Mouse (Mus musculus): ENCODE data around the gene Gm3591. TPM values are rescaled to one million over a fixed set of nuclear protein-coding genes. Genes with fewer than 3 reads are reported as not detected.
"Not testable (repeated sequence)": the region's sequence is repeated elsewhere in the genome, so short reads cannot be mapped to it uniquely, and the experiment has no call there.

Gm3591 gene
- total RNA-seq (2021) = 1 to 10 TPM; 2.0 to 7.0 TPM

DNA sequence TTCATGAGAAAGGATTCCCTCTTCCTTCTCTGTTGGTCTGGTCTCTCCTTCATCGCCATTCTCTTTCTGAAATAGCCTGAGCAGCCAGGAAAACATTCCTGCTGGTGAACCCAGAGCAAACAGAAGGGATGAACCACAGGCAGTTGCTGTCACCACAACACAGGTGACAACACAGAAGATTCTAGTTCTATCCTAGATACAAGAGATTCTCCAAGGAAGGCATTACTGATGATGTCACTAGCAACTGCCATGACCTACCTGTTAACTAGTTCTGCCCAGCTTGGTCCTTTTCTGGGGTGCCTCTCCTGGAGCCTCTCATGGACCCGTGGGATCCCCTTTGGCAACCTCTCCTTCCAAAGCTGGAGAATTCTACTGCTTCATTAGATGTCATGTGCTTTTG lies at the start of gene Gm3591:
Gene Gm3591 (minus strand): TSS at position 101 of the 400 bp plus-strand sequence.
- DNase-seq (ENCODE audit: extremely low spot score in 1 of 2, low spot score in 2 of 2); intact Hi-C loops (cut with DNase I): not testable (repeated sequence)

DNA sequence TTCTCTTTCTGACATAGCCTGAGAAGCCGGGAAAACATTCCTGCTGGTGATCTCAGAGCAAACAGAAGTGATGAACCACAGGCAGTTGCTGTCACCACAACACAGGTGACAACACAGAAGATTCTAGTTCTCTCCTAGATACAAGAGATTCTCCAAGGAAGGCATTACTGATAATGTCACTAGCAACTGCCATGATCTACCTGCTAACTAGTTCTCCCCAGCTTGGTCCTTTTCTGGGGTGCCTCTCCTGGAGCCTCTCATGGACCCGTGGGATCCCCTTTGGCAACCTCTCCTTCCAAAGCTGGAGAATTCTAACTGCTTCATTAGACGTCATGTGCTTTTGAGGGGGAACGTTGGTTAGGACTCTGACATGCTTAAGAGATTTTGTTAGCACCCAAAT lies 32.2 kb upstream of the Gm3591 start, which contains the start of gene Gm3594:
Gene Gm3594 (minus strand): TSS at position 101 of the 400 bp plus-strand sequence.
- DNase-seq (ENCODE audit: extremely low spot score in 1 of 2, low spot score in 2 of 2); intact Hi-C loops (cut with DNase I): not testable (repeated sequence)

DNA sequence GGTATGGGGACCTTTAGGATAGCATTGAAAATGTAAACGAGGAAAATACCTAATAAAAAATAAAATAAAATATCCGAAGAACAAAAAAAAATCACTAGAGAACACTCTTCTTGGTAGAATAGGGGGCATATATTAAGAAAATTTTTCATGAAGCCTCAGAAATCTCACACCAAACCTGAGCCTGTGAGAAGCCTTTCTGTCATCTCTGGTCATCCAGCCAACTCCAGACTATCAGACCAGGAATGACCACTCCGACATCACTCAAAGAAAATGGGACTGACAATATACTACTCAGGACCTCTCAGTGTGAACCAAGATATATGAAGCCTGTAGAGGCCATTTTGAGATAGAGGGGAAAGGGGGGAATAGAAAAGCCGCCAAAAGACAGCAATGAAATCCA lies 28.5 kb upstream of the Gm3591 start:
- intact Hi-C loops (cut with DNase I) = not testable (repeated sequence)
- peak in 1 of 2 experiments; percentile 9 for DNase-seq (ENCODE audit: extremely low spot score in 1 of 2, low spot score in 2 of 2)

DNA sequence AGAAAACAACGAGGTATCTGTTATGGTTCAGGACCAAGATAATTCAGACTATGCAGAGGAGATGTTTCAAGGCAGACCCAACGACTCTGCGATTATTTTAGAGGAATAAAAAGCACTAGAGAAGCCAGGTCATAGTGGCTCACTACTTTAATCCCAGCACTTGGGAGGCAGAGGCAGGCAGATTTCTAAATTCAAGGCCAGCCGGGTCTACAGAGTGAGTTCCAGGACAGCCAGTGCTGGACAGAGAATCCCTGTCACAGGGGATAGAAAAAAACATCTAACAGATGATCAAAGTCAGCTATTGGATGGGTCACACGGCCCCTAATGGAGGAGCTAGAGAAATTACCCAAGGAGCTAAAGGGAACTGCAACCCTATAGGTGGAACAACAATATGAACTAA lies 27.9 kb upstream of the Gm3591 start:
- peak in 1 of 2 experiments; percentile 16 for DNase-seq (ENCODE audit: extremely low spot score in 1 of 2, low spot score in 2 of 2)
- intact Hi-C loops (cut with DNase I) = not testable (repeated sequence)

- DNase-seq (ENCODE audit: extremely low spot score in 1 of 2, low spot score in 2 of 2) = peak; percentile 7 to 56
- intact Hi-C loops (cut with DNase I) = not testable (repeated sequence)
Measured at GRCm38 (mm10) chr14:6426766-6427165, 14.5 kb upstream of the Gm3591 start.

DNA sequence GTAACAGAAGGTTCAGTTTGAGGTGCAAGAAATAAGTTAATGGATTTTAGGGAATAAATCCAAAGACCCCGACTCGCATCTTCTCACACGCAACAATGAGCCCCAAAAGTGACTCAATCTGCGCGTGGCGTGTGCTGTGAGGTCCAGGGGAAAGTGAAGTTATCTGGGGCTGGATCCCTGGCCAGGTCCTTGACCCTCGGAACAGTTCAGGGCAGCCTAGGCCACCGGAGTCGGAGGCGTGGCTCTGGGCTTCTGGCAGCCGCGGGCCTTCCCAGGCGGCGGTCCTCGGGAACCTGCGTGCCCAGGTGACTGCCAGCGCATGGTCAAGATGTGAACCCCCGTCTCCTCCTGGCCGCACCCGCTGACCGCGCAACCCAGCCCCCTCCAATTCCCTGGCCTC lies 14.1 kb upstream of the Gm3591 start:
- peak in 1 of 2 experiments; percentile 25 for DNase-seq (ENCODE audit: extremely low spot score in 1 of 2, low spot score in 2 of 2)
- intact Hi-C loops (cut with DNase I) = not testable (repeated sequence)

DNA sequence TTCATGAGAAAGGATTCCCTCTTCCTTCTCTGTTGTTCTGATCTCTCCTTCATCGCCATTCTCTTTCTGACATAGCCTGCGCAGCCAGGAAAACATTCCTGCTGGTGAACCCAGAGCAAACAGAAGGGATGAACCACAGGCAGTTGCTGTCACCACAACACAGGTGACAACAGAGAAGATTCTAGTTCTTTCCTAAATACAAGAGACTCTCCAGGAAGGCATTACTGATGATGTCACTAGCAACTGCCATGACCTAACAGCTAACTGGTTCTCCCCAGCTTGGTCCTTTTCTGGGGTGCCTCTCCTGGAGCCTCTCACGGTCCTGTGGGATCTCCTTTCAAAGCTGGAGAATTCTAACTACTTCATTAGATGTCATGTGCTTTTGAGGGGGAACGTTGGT lies 22.1 kb downstream of the Gm3591 start, which contains the start of gene Gm16440:
Gene Gm16440 (minus strand): TSS at position 101 of the 400 bp plus-strand sequence.
- intact Hi-C loops (cut with DNase I); DNase-seq (ENCODE audit: extremely low spot score in 1 of 2, low spot score in 2 of 2): not testable (repeated sequence)

Other genes starting within 250 kb of the Gm3591 start
- gene Gm21560, start 193.2 kb downstream of the Gm3591 start, total RNA-seq (2021) = 1 to 10 TPM; 1.7 to 2.4 TPM
- 1 to 10 TPM; 3.6 to 5.2 TPM for gene Gm3411, start 125.2 kb downstream of the Gm3591 start, total RNA-seq (2021)
- not detected for gene Gm21103, start 107.6 kb downstream of the Gm3591 start, total RNA-seq (2021)
- gene Gm3618, start 68.8 kb downstream of the Gm3591 start, total RNA-seq (2021) = not detected
- not detected for gene Gm16440, start 22.2 kb downstream of the Gm3591 start, total RNA-seq (2021)
- not detected for gene Gm3594, start 32.1 kb upstream of the Gm3591 start, total RNA-seq (2021)
- not detected for gene Gm8356, start 124.8 kb upstream of the Gm3591 start, total RNA-seq (2021)
- 1 to 10 TPM in 1 of 2 experiments, under 1 TPM in 1; 0.60 to 1.4 TPM for gene Gm3629, start 178.1 kb upstream of the Gm3591 start, total RNA-seq (2021)
- not detected for gene Gm3460, start 209.9 kb upstream of the Gm3591 start, total RNA-seq (2021)